Mouse (Mus musculus) right cerebral cortex, postnatal 36 days (tissue): ENCODE measurements at regions not wholly inside any gene's neighbourhood (a gene's known extent, or its start where the extent isn't known, plus 50 kb on each side); places are given as distances from the start of the nearest gene placed in this dataset.
A peak's percentile ranks its signal among the peaks of the same experiment; 100 is the strongest.

Experiments used
- DNase-seq, 2 experiments: peaks; one replicate each; pipeline ENCODE4 v3.0.0; 2022; ENCODE audit warnings: low spot score in 2 of 2, mixed read lengths in 1 of 2

DNA sequence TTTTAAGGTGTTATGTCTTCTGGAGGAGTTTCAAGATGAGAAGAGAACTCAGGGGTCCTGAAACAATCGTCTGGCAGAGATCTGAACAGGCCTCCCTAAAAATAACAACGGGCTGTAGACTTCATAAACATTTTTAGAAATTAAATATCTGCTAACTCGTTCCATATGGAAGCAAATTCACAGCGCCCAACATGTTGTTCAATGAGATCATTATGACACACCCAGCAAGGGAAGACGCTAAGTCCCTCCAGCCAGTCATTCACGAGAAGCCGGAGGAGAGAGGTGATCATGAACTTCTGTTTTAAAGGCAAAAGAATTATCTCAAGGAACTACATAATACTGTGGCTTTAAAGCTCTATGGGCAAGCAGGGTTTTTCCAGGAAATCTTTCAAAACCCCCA lies 334.8 kb downstream of the Efna5 start:
- no peak for DNase-seq

DNA sequence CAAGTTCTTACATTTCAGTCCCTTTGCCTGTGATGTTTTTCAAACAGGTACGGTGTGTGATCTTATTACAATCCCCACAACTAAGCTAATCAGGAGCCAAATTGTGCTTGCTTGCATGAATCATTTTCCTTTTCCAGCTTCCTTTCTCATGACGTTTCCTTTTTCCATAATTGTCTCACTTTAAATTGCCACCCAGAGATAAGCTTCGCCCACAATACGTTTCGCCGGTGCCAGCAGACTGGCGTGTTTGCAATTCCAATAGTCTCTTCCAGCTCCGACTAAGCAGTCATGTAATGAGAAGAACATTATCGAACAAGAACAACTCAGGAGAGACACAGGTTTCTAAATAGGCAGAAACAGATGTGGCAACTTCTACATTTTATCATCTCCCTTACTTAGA lies 335.8 kb downstream of the Efna5 start:
- DNase-seq, result peak; percentile 41 to 59

DNA sequence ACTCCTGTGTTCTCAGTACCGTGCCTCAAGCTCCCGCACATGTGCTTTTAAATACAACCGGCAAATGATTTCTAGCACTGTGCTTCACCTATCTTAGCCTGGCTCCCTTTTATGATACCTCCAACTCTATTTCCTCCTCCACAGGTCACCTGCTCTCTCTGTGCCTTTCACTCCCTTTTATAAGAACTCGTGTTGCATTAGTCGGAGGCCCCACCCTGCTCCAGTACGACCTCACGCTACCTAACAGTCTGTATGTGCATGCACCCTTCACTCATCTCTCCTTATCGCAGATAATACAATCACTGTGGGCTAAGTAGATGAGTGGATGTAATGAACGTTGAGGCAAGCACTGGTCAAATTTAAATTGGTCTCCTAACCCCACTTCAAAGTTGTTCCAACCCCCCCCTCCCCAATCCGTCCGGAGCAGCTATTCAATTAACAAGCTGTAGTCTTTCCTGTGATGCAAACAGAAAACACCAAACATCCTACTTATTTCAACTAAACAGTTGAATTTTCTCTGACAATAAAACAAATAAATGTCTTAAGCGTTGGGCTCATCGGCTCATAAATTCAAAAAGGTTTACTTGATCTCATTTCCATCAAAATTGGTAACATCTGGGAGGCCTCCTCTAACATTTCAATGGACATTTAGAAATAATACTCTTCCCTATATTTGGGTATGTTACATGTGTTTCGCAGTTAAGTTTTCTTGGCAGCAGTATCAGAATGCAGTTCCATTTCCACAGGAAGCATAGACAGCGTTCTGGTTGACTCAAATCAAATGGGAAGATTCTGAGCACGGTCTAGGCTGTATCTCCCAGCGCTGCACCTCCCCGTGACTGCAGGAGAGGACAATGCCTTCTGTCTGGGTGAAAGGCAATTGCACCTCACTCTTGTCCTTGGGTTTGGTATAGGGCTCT lies 337.8 kb downstream of the Efna5 start:
- DNase-seq, result no peak

DNA sequence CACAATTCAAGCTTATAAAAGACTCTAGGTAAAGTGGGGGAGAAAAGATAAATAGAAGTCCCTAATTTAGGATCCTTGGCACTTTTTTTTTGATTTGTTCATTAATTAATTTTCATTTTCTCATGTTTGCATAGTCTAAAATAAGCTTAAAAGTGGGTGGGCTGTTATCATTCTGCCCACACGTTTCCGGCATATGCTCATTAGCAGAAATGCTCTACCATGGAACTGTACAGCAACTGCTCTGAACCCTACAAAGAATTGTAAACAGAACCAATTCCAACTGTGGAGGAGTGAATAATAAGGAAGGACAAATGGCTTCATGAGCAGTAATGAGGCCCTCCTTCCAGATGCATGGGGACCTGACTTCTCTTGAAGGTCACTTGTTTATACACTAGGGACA lies 351.2 kb downstream of the Efna5 start:
- no peak for DNase-seq

DNA sequence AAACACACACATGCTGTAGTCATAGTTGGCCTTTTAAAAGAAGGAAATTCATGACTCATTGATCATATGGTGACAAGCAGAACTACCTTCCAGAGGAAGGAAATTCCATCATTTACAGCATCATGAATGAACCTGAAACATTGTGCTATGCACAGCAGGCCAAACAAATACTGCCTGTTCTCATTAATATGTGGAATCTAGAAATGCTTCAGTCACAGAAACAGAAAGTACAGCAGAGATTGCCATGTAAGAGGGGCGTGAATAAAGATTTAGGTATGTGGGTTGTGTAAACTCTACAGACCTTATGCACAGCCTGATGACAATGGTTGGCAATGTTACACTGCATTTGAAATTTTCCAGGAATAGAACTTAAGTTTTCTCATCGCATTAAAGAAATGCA lies 353.6 kb downstream of the Efna5 start:
- no peak for DNase-seq

DNA sequence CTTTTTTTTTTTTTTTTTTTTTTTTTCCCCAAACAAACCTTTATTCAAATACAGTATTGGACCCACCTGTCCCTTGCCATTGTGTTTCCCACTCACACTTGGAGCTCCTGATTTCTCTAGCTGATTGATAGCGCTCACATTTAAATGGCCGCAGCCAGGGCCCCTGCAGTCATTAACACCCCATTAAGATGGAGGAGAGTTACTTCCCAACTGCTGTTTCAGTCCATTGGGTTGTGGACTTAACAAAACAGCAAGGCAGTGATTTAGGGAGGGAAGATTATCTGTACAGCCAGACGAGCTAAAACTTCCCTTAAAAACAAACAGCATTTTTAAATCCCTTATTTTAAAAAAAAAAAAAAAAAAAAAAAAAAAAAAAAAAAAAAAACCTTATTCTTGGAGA lies 367.5 kb downstream of the Efna5 start:
- DNase-seq, result no peak

DNA sequence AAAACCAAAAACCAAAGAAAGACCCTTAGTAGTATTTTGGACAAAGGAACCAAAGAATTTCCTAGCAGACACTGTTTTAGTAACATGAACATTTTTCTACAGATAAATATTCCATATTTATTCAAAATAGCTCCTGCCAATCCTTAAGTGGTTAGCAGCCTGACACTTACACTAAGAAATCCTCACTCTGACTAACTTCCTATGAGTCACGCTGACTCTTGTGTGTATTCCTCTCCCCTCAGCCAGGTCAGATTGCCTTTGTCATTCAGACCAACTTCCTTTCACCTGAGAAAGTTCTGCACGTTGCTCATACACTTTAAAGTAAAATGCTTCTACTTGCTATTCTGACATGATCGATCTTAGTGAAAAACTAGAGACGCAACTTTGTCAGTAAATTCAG lies 370.9 kb downstream of the Efna5 start:
- no peak for DNase-seq

DNA sequence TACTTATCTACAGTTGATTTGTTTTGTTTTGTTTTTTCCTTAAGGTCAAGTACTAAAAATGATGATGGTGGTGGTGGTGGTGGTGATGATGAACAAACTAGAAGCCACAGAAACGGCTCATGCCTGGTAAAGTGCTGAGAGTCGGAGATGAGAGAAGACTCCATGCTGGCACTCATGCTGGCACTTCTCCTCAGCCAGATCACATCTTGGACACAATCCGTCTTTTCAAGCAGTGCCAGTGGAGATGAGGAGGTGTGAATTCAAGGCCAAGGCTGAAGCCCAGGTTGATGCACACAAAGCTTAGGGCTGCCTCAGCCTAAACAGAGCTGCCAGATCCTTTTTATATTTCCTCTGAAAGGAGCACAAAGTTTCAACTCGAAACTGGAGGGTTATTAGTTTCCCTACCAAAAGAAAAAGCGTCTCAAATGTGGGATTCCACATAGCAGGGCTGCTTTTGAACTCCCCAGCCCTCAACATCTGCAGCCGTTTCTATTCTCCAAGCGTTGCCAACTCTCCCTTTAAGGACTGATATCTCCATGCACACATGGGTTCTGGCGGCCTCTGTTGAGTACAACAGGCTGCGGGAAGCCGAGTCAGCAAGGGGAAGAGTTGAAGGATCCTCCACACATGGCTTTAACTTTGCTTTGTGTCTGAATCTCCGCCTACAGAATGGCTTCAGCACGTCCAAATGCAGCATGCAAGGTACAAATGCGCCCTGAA lies 373.2 kb downstream of the Efna5 start:
- no peak for DNase-seq

DNA sequence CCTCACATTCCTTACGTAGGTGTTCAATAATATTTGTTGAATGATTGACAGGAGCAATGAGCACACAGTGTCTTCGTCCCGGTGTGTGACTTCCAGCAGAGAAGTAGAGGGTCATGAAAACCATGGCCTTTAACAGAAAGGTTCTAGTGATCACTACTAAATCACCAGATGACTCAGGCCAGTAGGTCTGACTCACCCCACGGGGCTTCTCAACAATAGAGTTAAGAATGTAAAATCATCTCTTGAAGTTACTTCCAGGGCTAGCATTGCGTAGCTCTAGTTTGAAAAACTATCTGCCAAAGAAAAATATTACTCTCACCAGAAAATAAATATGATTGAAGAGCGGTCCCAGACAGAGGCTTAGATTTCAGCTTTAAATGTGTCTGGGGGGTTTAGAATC lies 376.4 kb downstream of the Efna5 start:
- DNase-seq, result no peak

DNA sequence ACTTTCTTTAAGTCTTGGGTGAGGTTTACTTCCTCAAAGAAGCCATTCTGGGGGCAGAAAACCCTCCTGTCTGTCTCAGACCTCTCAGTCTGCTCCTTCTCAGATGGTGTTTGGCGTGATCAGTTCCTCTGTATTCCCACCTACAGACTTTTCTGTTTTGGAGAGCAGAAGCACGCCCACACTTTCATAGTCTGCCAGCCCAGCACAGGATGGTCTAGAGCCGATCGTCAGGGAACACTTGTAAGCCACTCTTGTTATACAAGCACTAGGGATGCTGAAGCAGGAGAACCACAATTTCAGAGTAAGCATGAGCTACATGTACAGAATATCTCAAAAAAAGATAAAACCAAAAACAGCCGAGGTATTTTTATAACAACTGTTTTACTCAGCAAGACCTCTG lies 410.4 kb downstream of the Efna5 start:
- peak; percentile 30 to 67 for DNase-seq

DNA sequence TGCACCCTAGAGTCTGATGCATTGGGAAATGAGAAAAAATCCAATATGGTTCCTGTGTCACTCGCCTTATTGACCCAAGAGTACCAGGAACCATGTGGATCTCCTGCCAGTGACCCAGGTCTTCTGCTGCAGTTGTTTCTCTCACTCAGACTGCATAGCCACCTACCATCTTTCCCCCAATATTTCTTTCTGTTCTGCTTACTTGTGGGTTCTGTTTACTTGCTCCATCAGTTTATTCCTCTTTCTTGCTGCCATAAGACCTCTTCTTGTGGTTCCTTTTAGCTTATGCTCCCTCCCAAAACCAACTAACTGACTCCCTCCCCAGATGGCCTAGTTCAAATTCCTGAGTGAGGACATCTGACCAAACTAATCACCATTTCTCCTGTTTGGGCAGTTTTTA lies 411.8 kb downstream of the Efna5 start:
- no peak for DNase-seq

DNA sequence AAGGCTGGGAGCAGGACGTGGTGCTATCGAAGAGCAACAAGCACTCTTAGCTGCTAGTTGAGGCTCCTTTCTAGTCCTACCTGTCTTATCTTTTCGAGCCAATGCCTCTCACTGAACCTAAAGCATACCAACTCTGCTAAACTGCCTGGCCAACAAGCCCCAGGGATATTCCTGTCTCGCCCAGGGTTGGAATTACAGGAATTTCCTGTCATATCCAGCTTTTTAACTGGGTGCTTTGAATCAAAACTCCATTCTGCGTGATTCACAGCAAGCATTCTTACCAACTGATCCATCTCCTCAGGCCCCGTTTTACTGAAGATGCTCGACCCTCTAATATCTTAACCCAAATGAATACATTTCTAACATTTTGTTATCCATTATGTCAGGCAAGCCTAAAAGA lies 412.3 kb downstream of the Efna5 start:
- DNase-seq, result no peak

DNA sequence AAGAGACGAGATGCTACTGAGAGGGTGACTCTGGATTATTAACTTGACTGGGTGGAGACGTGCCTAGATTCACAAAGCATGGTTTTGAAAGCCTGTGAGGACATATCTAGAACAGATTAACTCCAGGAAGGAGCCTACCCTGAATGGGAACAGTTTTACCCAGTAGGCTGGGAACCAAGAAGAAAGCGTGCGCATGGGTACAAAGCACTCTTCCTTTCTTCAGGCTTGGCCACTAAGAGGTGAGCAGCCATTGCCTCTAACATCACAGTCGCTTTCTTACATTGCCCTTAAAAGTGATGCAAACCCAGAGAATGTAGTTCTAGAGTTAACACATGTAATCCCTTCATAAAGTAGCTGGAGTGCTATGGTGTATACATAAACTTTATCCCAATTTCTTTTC lies 414.0 kb downstream of the Efna5 start:
- DNase-seq, result no peak

DNA sequence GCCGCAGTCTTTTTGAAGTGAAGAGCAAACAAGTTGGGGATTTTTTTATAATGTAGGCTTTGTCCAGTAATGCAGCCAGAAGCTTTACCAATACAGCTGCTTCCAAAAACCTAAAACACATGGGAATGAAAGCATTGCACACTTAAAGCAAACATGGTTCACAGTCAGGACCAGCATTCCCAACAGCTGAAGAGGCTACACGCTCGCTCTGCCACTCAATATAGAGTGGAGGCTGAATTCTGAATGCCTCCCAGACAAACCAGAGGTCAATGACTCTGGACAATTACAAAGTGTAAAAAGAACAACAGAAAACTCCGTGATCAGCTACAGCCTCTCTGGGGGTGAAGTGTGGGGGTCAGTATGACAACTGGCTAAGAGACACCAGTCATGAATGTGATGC lies 416.1 kb downstream of the Efna5 start:
- DNase-seq, result no peak

DNA sequence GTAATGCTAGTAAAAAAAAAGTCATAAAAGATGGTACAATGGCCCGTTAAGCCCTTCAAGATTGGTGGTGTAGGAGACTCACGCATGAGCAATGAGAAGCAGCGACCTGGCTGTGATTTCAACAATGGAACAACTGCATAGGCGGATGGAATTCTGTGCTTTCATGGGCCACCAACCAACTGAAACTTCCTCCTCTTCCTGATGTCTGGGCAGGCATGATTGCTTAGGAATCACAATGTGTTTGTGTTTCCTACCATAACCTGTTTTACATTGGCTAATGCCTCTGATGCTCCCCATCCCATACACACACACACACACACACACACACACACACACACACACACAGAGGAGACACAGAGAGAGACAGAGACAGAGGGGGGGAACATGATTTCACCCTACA lies 416.9 kb downstream of the Efna5 start:
- DNase-seq, result no peak

DNA sequence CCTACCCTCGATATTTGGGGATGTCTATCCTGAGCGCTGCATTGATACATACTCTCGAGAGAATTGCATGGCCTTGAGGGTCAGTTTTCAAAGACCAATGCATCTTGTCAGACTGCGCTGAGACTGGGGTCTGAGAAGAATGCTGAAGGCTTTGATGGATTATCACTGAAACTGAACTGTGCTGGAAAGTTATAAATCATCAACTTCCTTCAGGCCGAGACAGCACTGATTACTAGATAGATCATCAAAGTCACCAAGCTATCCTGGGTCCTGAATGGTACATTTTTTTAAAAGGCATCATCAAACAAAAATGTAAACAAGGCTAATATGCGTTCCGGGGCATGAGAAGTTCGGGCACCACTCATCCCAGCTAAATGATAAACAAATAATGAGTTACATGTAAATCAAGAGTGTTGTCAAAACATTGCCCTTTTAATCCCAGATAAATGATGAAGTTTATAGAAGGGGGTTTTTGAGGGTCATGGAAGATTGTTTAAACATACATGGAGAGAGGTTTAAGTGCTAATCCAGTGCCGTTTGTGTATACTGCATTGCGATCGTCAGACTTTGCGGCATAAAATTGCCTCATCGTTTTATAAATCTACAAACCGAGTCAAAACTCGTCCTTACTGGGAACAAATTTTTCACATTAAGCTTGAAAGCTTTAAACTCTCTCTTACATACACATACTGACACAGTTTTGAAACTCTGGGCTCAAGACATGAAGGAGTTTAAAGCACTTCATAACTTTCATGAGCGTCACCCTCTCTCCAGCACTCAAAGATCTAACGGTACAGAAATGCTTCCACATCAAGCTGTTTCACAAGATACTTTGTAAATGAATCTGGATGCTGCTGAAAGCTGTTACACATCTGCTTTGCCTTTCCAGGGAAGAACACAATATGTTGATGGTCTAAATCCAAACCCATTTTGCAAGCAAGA lies 419.5 kb downstream of the Efna5 start:
- no peak for DNase-seq

DNA sequence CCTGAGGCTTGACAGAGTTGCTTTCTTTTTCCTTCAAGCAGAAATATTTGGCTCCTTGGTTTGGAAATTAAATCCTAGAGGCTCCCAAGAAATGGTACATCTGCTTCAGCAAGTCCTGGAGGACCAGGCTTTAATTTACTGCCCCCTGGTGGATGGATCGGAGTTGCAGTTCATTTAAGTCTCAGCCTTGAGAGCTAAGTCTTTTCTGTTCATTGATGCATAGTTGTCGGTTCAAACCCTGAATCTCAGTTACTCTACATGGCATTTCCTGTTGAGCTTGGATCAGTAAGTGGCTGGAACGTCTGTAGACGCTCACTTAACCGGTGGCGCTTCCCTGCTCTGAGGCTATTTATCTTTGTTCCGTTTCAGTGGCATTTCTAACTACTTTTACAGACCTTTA lies 422.2 kb downstream of the Efna5 start:
- DNase-seq, result peak in 1 of 2 experiments; percentile 14

DNA sequence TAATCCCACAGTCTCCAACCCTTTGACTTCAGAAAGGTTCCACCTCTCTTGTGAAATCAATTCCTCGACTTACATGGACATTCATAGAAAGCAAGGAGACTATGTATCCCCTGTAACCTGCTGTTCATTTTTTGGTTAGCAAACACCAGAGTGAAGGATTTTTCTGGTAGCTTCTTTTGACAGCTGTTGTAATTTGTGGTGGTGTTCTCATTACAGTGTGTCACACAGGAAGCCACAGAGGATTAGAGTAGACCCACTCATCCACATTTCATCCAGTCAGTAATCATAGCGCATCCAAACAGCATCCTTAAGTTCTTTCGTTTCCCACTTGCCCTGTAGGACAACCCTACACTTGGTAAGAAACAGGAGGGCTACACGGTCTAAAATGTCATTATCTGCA lies 443.1 kb downstream of the Efna5 start:
- no peak for DNase-seq

DNA sequence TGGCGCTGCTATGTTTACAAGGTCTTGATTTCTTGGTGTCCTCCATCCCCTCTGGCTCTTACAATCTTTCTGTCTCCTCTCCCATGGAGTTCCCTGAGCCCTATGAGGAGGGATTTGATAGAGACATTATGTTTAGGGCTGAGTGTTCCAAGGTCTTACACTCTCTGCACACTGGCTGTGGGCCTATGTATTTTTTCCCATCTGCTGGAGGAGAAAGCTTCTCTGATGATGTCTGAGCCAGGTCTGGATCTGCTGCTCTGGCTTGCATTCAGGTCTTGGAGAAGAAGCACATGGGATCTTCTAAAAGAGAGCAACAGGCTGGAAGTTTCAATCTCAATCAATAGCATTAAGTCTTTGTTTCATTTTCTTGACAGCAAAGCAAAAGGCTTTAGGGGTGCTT lies 445.1 kb downstream of the Efna5 start:
- DNase-seq, result no peak

DNA sequence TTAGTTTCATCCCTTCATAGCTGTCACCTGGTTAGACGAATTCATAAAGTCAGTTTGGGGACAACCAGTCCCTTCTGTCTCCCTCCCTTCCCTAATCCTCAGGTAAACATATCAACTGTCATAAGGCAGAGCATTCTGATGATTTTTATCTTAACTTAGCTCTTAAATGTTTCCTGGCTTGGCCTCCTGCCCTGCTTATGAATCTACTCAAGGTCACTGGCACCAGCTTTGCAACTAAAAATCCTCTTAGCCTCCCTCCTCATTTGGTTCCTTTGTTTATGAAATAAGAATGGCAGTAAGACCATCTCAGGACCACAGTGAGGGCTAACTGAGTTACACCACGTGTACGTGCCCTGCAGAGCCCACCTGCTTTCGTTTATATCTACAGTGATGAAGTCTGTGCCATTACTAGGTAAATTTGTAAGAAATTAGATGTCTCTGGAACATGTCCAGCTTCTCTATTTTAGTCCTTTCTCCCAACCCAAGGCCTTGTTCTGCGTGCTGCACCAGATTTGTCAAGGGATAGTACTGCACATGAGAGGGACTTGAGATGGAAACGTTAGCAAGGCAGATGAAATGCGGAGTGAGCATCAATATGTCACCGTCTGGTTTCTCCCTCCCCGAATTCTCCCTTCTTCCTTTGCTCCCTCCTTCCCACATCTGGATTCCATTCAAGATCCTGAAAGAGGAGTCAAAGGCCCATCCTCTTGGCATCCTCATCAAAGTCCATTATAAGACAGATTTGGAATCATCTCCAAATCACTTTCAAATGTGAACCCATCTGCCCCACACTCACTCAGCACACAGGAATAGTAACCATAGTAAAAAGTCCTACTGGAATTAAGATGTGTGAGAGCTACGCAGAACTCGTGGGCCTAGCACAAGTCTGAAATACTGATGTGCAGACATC lies 457.4 kb downstream of the Efna5 start:
- no peak for DNase-seq

DNA sequence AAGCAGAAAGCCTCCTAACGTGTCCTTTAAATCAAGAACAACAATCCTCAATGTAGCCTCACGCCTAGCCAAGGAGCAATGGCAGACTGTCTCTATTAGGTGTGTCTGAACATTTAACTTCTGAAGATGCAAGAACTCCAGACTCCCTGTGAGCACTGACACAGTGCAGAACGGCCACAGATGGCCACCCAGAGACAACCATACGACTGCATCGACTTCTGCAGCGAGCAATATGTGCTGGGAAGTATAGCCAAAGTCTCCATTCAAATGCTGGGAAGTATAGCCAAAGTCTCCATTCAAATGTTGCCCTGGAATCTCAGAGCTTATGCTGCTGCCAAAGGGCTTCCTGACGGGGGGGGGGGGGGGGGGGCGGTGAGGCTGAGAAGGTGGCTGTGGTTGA lies 463.5 kb downstream of the Efna5 start:
- DNase-seq, result no peak
